ENCODE assay signal across 8 mouse cellular contexts in the genomic region with DNA sequence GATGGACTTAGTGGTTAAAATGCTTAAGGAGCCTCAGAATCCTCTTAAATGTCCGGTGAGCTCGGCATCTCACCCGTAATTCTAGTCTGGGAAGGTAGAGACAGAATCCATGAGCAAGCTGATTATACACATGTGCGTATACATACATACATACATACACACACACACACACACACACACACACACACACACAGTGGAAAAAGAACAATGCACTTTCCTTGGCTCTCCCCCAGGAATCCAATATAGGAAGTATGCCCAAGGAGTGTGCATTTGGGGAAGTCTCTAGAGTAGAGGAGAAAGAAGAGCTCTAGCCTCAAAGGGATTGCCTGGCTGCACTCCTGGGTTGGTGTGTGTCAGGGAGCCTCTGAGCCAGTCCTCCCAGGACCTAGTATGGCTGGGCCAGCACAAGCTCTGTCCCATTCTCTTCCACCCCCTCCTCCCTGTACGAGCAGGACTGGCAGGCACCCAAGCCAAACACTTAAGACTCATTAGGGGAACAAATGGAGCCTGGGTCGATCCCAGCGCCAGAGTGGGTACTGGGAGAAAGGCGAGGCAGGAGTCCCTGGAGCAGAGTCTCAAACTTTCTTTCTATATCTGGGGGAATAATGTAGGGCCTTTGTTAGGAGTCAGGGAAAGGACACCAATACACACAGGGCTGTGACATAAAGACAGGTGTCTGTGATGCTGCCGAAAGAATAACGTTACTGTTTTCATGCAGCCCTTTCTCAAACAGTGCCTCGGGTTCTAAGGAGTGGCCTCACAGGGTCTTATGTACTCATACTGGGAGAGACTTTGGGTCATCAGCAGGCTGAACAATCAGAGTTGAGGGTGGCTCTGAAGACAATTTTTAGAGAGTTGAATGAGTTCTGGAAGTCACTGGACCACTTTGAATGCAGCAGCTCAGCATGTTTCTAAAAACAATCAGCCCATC. TPM values are rescaled to one million over a fixed set of nuclear protein-coding genes. Genes with fewer than 3 reads are reported as not detected.
DNase-seq lines count a peak whose midpoint lies in the region; ATAC-seq lines count a peak whose summit lies in the region.

No protein-coding gene starts in this region.

- no peak overlapping the region for H3K4me2 ChIP-seq in hindbrain, embryonic 13.5 days
- H3K4me2 ChIP-seq in hindbrain, embryonic 11.5 days (replicated peaks; ENCODE audit: low read depth, low read length) = no peak overlapping the region
- no peak overlapping the region for H3K4me2 ChIP-seq in embryonic facial prominence, embryonic 12.5 days (replicated peaks)

- no peak overlapping the region for H3K9ac ChIP-seq in hindbrain, embryonic 13.5 days
- H3K9ac ChIP-seq in hindbrain, embryonic 11.5 days (ENCODE audit: low read depth, low read length) = no peak overlapping the region
- H3K9ac ChIP-seq in embryonic facial prominence, embryonic 12.5 days = no peak overlapping the region

- no peak overlapping the region for H3K4me3 ChIP-seq in hindbrain, embryonic 13.5 days
- no peak overlapping the region for H3K4me3 ChIP-seq in hindbrain, embryonic 11.5 days (ENCODE audit: low read depth, low read length)
- no peak overlapping the region for H3K4me3 ChIP-seq in embryonic facial prominence, embryonic 12.5 days

- peaks cover 9% of the 10 kb centered on the region; the same call in 1 of the 2 replicates for H3K4me1 ChIP-seq in hindbrain, embryonic 13.5 days (replicated peaks)
- H3K4me1 ChIP-seq in hindbrain, embryonic 11.5 days (replicated peaks; ENCODE audit: control insufficient read depth, insufficient read depth, low read length) = no peaks in the 10 kb centered on the region
- H3K4me1 ChIP-seq in embryonic facial prominence, embryonic 12.5 days = no peaks in the 10 kb centered on the region

- no peaks in the 10 kb centered on the region for H3K9me3 ChIP-seq in hindbrain, embryonic 13.5 days
- no peaks in the 10 kb centered on the region for H3K9me3 ChIP-seq in hindbrain, embryonic 11.5 days (ENCODE audit: control insufficient read depth, low read length)
- no peaks in the 10 kb centered on the region for H3K9me3 ChIP-seq in embryonic facial prominence, embryonic 12.5 days

- DNase-seq in hindbrain, embryonic 11.5 days (ENCODE audit: low spot score) = no peak
- peak; percentile 65 for DNase-seq in heart, postnatal 4 days
- no peak for DNase-seq in cerebellum, postnatal 36 days
- DNase-seq in right cerebral cortex, adult 2 months (ENCODE audit: low spot score in 2 of 2) = no peak
- DNase-seq in thymus, postnatal 10 days (ENCODE audit: low spot score in 2 of 2) = no peak

- H3K36me3 ChIP-seq in hindbrain, embryonic 13.5 days = 0 out of 2 replicates have a peak, but pooled peaks cover 4% of the 10 kb centered on the region
- no peaks in the 10 kb centered on the region for H3K36me3 ChIP-seq in hindbrain, embryonic 11.5 days (ENCODE audit: control insufficient read depth, insufficient read depth, low read length)
- H3K36me3 ChIP-seq in embryonic facial prominence, embryonic 12.5 days = no peaks in the 10 kb centered on the region

- ATAC-seq in hindbrain, embryonic 13.5 days (ENCODE audit: low FRiP score) = peak; percentile 80
- no peak for ATAC-seq in hindbrain, embryonic 11.5 days (ENCODE audit: low FRiP score)
- peak; percentile 56; the same call in 1 of the 2 replicates for ATAC-seq in embryonic facial prominence, embryonic 12.5 days (ENCODE audit: insufficient number of reproducible peaks, insufficient read depth, low FRiP score, low TSS enrichment)
- ATAC-seq in megakaryocyte progenitor cell, adult 5-6 weeks (replicated peaks; ENCODE audit: poor library complexity) = peak; percentile 42; the same call in 1 of the 2 replicates

- no peak overlapping the region for H3K27ac ChIP-seq in hindbrain, embryonic 13.5 days
- no peak overlapping the region for H3K27ac ChIP-seq in hindbrain, embryonic 11.5 days (ENCODE audit: low read depth, low read length)
- H3K27ac ChIP-seq in embryonic facial prominence, embryonic 12.5 days = no peak overlapping the region

- H3K27me3 ChIP-seq in hindbrain, embryonic 13.5 days = no peaks in the 10 kb centered on the region
- no peaks in the 10 kb centered on the region for H3K27me3 ChIP-seq in hindbrain, embryonic 11.5 days (ENCODE audit: control insufficient read depth, insufficient read depth, low read length)
- H3K27me3 ChIP-seq in embryonic facial prominence, embryonic 12.5 days = no peaks in the 10 kb centered on the region

- 59% methylated on average over 11 of the region's 11 CpGs for WGBS in hindbrain, embryonic 13.5 days
- WGBS in hindbrain, embryonic 11.5 days = 76% methylated on average over 11 of the region's 11 CpGs
- WGBS in embryonic facial prominence, embryonic 12.5 days = 62% methylated on average over 11 of the region's 11 CpGs

RNA-seq across cellular contexts. Expression of gene Tnks1bp1, which starts 41.2 kb away (rescaled TPM):
- polyA plus RNA-seq in hindbrain, embryonic 13.5 days (2015; fragmentation: Nextera tagmentation; extraction: Ambion mirVana) = 27.2 and 30.2 TPM in 2 replicates
- polyA plus RNA-seq in hindbrain, embryonic 11.5 days (2014; fragmentation: Nextera tagmentation; extraction: Ambion mirVana) = 10.4 and 11.8 TPM in 2 replicates
- polyA plus RNA-seq in embryonic facial prominence, embryonic 12.5 days (2016; fragmentation: Nextera tagmentation; extraction: Ambion mirVana) = 45.3 and 59.2 TPM in 2 replicates
- 10 to 100 TPM; 87.1 to 88.2 TPM for total RNA-seq in heart, postnatal 4 days (2021)
- 0.59 and 0.85 TPM in 2 replicates for total RNA-seq in megakaryocyte progenitor cell, adult 5-6 weeks (2015)
- total RNA-seq in megakaryocyte progenitor cell, adult 5-6 weeks (2017) = 1.6 and 4.7 TPM in 2 replicates

RNA-seq across cellular contexts. Expression of gene Aplnr, which starts 47.0 kb away (rescaled TPM):
- 31.7 and 39.0 TPM in 2 replicates for polyA plus RNA-seq in hindbrain, embryonic 13.5 days (2015; fragmentation: Nextera tagmentation; extraction: Ambion mirVana)
- polyA plus RNA-seq in hindbrain, embryonic 11.5 days (2014; fragmentation: Nextera tagmentation; extraction: Ambion mirVana) = 36.6 and 37.3 TPM in 2 replicates
- polyA plus RNA-seq in embryonic facial prominence, embryonic 12.5 days (2016; fragmentation: Nextera tagmentation; extraction: Ambion mirVana) = 42.7 and 45.3 TPM in 2 replicates
- total RNA-seq in heart, postnatal 4 days (2021) = 100 to 1,000 TPM in 1 of 2 experiments, 10 to 100 TPM in 1; 85.4 to 109 TPM
- 0.02 and 0.05 TPM in 2 replicates for total RNA-seq in megakaryocyte progenitor cell, adult 5-6 weeks (2015)
- 0.12 TPM in 1 of 2 replicates, not detected in the other for total RNA-seq in megakaryocyte progenitor cell, adult 5-6 weeks (2017)

RNA-seq across cellular contexts. Expression of gene P2rx3, which starts 51.7 kb away (rescaled TPM):
- polyA plus RNA-seq in hindbrain, embryonic 13.5 days (2015; fragmentation: Nextera tagmentation; extraction: Ambion mirVana) = 19.3 and 20.3 TPM in 2 replicates
- polyA plus RNA-seq in hindbrain, embryonic 11.5 days (2014; fragmentation: Nextera tagmentation; extraction: Ambion mirVana) = 7.1 and 11.0 TPM in 2 replicates
- polyA plus RNA-seq in embryonic facial prominence, embryonic 12.5 days (2016; fragmentation: Nextera tagmentation; extraction: Ambion mirVana) = 15.0 and 20.6 TPM in 2 replicates
- total RNA-seq in heart, postnatal 4 days (2021) = under 1 TPM; 0.14 to 0.24 TPM
- total RNA-seq in megakaryocyte progenitor cell, adult 5-6 weeks (2015) = 1.5 and 2.5 TPM in 2 replicates
- 0.46 TPM in 1 of 2 replicates, not detected in the other for total RNA-seq in megakaryocyte progenitor cell, adult 5-6 weeks (2017)

RNA-seq across cellular contexts. Expression of gene Ssrp1, which starts 51.9 kb away (rescaled TPM):
- polyA plus RNA-seq in hindbrain, embryonic 13.5 days (2015; fragmentation: Nextera tagmentation; extraction: Ambion mirVana) = 190 and 199 TPM in 2 replicates
- polyA plus RNA-seq in hindbrain, embryonic 11.5 days (2014; fragmentation: Nextera tagmentation; extraction: Ambion mirVana) = 306 and 340 TPM in 2 replicates
- 310 and 311 TPM in 2 replicates for polyA plus RNA-seq in embryonic facial prominence, embryonic 12.5 days (2016; fragmentation: Nextera tagmentation; extraction: Ambion mirVana)
- 100 to 1,000 TPM; 106 to 108 TPM for total RNA-seq in heart, postnatal 4 days (2021)
- 145 and 175 TPM in 2 replicates for total RNA-seq in megakaryocyte progenitor cell, adult 5-6 weeks (2015)
- total RNA-seq in megakaryocyte progenitor cell, adult 5-6 weeks (2017) = 390 and 507 TPM in 2 replicates
